Mouse (Mus musculus) liver, adult 2 months (tissue): ENCODE results near the gene Nnmt.

Experiments
- CTCF ChIP-seq: fragments of 200-500 bp; IDR thresholded peaks from 2 replicates; pipeline ENCODE4 v1.5.1; 2011; ENCODE audit warnings: low read depth, low read length, control low read depth
- POLR2A ChIP-seq: fragments of 200-500 bp; IDR thresholded peaks from 2 replicates; pipeline ENCODE4 v1.6.1; 2011; ENCODE audit warnings: low read length, control low read depth; ENCODE audit not compliant: insufficient read depth; ENCODE audit errors: extremely low read depth

- TF ChIP-seq CTCF = no peak
- TF ChIP-seq POLR2A = no peak
Observed at GRCm38 (mm10) chr9:48637161-48637560, 32.2 kb upstream of the Nnmt start.
